Mouse (Mus musculus) MEL (cell line): ENCODE results near the gene Cdh4. TPM values are rescaled to one million over a fixed set of nuclear protein-coding genes. Genes with fewer than 3 reads are reported as not detected.

Experiments
- DNase-seq: peaks from one replicate; pipeline ENCODE4 v3.0.0; 2011; ENCODE audit warnings: low read depth, low spot score
- H3K27ac ChIP-seq: 2 replicates; pipeline ENCODE4 v1.5.1; 2012; ENCODE audit warnings: low read depth, mild to moderate bottlenecking, control low read depth, low read length, moderate library complexity; ENCODE audit not compliant: control insufficient read depth
- H3K27me3 ChIP-seq, 2 experiments: fragments of 150-350 bp in 1 of 2; sonication (generic) in 1 of 2; 2 replicates each; pipeline ENCODE4 v1.6.1; 2012; ENCODE audit warnings: low read length in 2 of 2, mild to moderate bottlenecking in 2 of 2, improper control_type of control experiment in 1 of 2, moderate library complexity in 1 of 2; ENCODE audit not compliant: insufficient read depth in 2 of 2, control insufficient read depth in 1 of 2
- H3K36me3 ChIP-seq, 2 experiments: 2 replicates each; pipeline ENCODE4 v1.6.1; 2012 to 2014; ENCODE audit warnings: low read length in 2 of 2, improper control_type of control experiment in 1 of 2, inconsistent platforms in 1 of 2, mild to moderate bottlenecking in 1 of 2; ENCODE audit not compliant: insufficient read depth in 2 of 2, control insufficient read depth in 1 of 2
- H3K4me1 ChIP-seq, 2 experiments: fragments of 150-350 bp in 1 of 2; sonication (generic) in 1 of 2; 2 replicates each; pipeline ENCODE4 v1.6.1; 2012; ENCODE audit warnings: low read length in 2 of 2, improper control_type of control experiment in 1 of 2, mild to moderate bottlenecking in 1 of 2; ENCODE audit not compliant: insufficient read depth in 2 of 2, control insufficient read depth in 1 of 2
- H3K4me3 ChIP-seq, 2 experiments: fragments of 150-350 bp in 1 of 2; sonication (generic) in 1 of 2; 2 replicates each; pipeline ENCODE4 v1.5.1; 2012; ENCODE audit warnings: low read depth in 2 of 2, low read length in 2 of 2, mild to moderate bottlenecking in 2 of 2, moderate library complexity in 2 of 2, control low read depth in 1 of 2, improper control_type of control experiment in 1 of 2; ENCODE audit not compliant: control insufficient read depth in 1 of 2, insufficient read depth in 1 of 2
- H3K79me2 ChIP-seq: 2 replicates; pipeline ENCODE4 v1.6.1; 2012; ENCODE audit warnings: mild to moderate bottlenecking, low read length, moderate library complexity; ENCODE audit not compliant: control insufficient read depth, poor library complexity, insufficient read depth
- H3K9ac ChIP-seq: 2 replicates; pipeline ENCODE4 v1.6.1; 2012; ENCODE audit warnings: low read depth, mild to moderate bottlenecking, control low read depth, low read length, moderate library complexity; ENCODE audit not compliant: control insufficient read depth, poor library complexity, severe bottlenecking
- H3K9me3 ChIP-seq: fragments of 150-350 bp; sonication (generic); replicated peaks from 2 replicates; pipeline ENCODE4 v1.6.1; 2012; ENCODE audit warnings: mild to moderate bottlenecking, low read length, improper control_type of control experiment, moderate library complexity; ENCODE audit not compliant: insufficient read depth
- CHD2 ChIP-seq: IDR thresholded peaks from 2 replicates; pipeline ENCODE4 v1.6.1; 2011; ENCODE audit warnings: low read length, improper control_type of control experiment
- E2F4 ChIP-seq: IDR thresholded peaks from 2 replicates; pipeline ENCODE4 v1.6.1; 2011; ENCODE audit warnings: low read depth, low read length, improper control_type of control experiment, borderline replicate concordance
- ETS1 ChIP-seq: IDR thresholded peaks from 2 replicates; pipeline ENCODE4 v1.6.1; 2012; ENCODE audit warnings: low read depth, mild to moderate bottlenecking, inconsistent platforms, low read length, improper control_type of control experiment, moderate library complexity
- HCFC1 ChIP-seq: IDR thresholded peaks from 2 replicates; pipeline ENCODE4 v1.6.1; 2012; ENCODE audit warnings: low read depth, mild to moderate bottlenecking, inconsistent platforms, low read length, improper control_type of control experiment, moderate library complexity
- KAT2A ChIP-seq: conservative IDR thresholded peaks from 2 replicates; pipeline ENCODE4 v1.6.1; 2012; ENCODE audit warnings: low read depth, low read length, improper control_type of control experiment, inconsistent platforms
- MAFK ChIP-seq: IDR thresholded peaks from 2 replicates; pipeline ENCODE4 v1.6.1; 2011; ENCODE audit warnings: low read depth, mild to moderate bottlenecking, low read length, improper control_type of control experiment, borderline replicate concordance
- MAX ChIP-seq: IDR thresholded peaks from 2 replicates; pipeline ENCODE4 v1.6.1; 2011; ENCODE audit warnings: low read length, improper control_type of control experiment
- MAZ ChIP-seq: IDR thresholded peaks from 2 replicates; pipeline ENCODE4 v1.6.1; 2012; ENCODE audit warnings: low read depth, mild to moderate bottlenecking, inconsistent platforms, low read length, improper control_type of control experiment
- MXI1 ChIP-seq: IDR thresholded peaks from 2 replicates; pipeline ENCODE4 v1.6.1; 2011; ENCODE audit warnings: mild to moderate bottlenecking, low read depth, low read length, improper control_type of control experiment
- MYB ChIP-seq: IDR thresholded peaks from 2 replicates; pipeline ENCODE4 v1.6.1; 2011; ENCODE audit warnings: mild to moderate bottlenecking, low read depth, low read length, improper control_type of control experiment
- MYC ChIP-seq: IDR thresholded peaks from 2 replicates; pipeline ENCODE4 v1.6.1; 2011; ENCODE audit warnings: low read depth, mild to moderate bottlenecking, low read length, improper control_type of control experiment, moderate library complexity
- NRF1 ChIP-seq: IDR thresholded peaks from 2 replicates; pipeline ENCODE4 v1.6.1; 2014; ENCODE audit warnings: low read depth, mild to moderate bottlenecking, inconsistent platforms, low read length, improper control_type of control experiment, moderate library complexity; ENCODE audit not compliant: poor library complexity, insufficient read depth, severe bottlenecking
- POLR2A ChIP-seq, 2 experiments: IDR thresholded peaks; 2 replicates each; pipeline ENCODE4 v1.6.1; 2011 to 2012; ENCODE audit warnings: low read length in 2 of 2, mild to moderate bottlenecking in 2 of 2, control low read depth in 1 of 2, improper control_type of control experiment in 1 of 2, low read depth in 1 of 2, moderate library complexity in 1 of 2; ENCODE audit not compliant: control insufficient read depth in 1 of 2, insufficient read depth in 1 of 2, poor library complexity in 1 of 2
- RAD21 ChIP-seq: IDR thresholded peaks from 2 replicates; pipeline ENCODE4 v1.6.1; 2011; ENCODE audit warnings: mild to moderate bottlenecking, low read depth, low read length, improper control_type of control experiment
- SMC3 ChIP-seq: IDR thresholded peaks from 2 replicates; pipeline ENCODE4 v1.6.1; 2011; ENCODE audit warnings: low read depth, low read length, improper control_type of control experiment
- TAL1 ChIP-seq: IDR thresholded peaks from 2 replicates; pipeline ENCODE4 v1.6.1; 2012; ENCODE audit warnings: mild to moderate bottlenecking, inconsistent platforms, low read length, moderate library complexity, mixed read lengths
- TBP ChIP-seq: IDR thresholded peaks from 2 replicates; pipeline ENCODE4 v1.8.0; 2011; ENCODE audit warnings: low read depth, low read length, improper control_type of control experiment
- TCF12 ChIP-seq: IDR thresholded peaks from 2 replicates; pipeline ENCODE4 v1.6.1; 2014; ENCODE audit warnings: low read depth, mild to moderate bottlenecking, inconsistent platforms, low read length, improper control_type of control experiment, moderate library complexity
- USF2 ChIP-seq, 2 experiments: IDR thresholded peaks; 2 replicates each; pipeline ENCODE4 v1.6.1; 2011 to 2012; ENCODE audit warnings: improper control_type of control experiment in 2 of 2, low read length in 2 of 2, borderline replicate concordance in 1 of 2, inconsistent platforms in 1 of 2, low read depth in 1 of 2, mild to moderate bottlenecking in 1 of 2; ENCODE audit not compliant: insufficient read depth in 1 of 2
- ZC3H11A ChIP-seq: IDR thresholded peaks from 2 replicates; pipeline ENCODE4 v1.6.1; 2012; ENCODE audit warnings: low read depth, mild to moderate bottlenecking, inconsistent platforms, low read length, improper control_type of control experiment
- ZKSCAN1 ChIP-seq: IDR thresholded peaks from 2 replicates; pipeline ENCODE4 v1.6.1; 2012; ENCODE audit warnings: low read depth, mild to moderate bottlenecking, inconsistent platforms, low read length, improper control_type of control experiment, moderate library complexity
- ZMIZ1 ChIP-seq: IDR thresholded peaks from 2 replicates; pipeline ENCODE4 v1.6.1; 2012; ENCODE audit warnings: low read depth, mild to moderate bottlenecking, inconsistent platforms, low read length, improper control_type of control experiment, moderate library complexity
- ZNF384 ChIP-seq: IDR thresholded peaks from 2 replicates; pipeline ENCODE4 v1.6.1; 2012; ENCODE audit warnings: low read depth, mild to moderate bottlenecking, inconsistent platforms, low read length, improper control_type of control experiment
- polyA plus RNA-seq, 2 experiments: library from polyadenylated mRNA; stranded (reverse) in 1 of 2; unstranded in 1 of 2; fragments of >175 nt in 1 of 2; fragments of >200 nt in 1 of 2; gene quantifications; 2 replicates each; pipeline versions ENCODE4 v1.2.1 to v1.2.4; 2012; ENCODE audit warnings: low replicate concordance in 2 of 2, low read depth in 1 of 2; ENCODE audit not compliant: insufficient read length in 2 of 2, insufficient read depth in 1 of 2, missing spikeins in 1 of 2
- total RNA-seq: library from RNA; depleted of rRNA; stranded (reverse); fragments of 300-350 nt; gene quantifications from 2 replicates; pipeline ENCODE4 v1.2.3, GENCODE M21; 2012

Gene Cdh4
- total and polyA plus RNA-seq, 3 experiments, result not detected

DNA sequence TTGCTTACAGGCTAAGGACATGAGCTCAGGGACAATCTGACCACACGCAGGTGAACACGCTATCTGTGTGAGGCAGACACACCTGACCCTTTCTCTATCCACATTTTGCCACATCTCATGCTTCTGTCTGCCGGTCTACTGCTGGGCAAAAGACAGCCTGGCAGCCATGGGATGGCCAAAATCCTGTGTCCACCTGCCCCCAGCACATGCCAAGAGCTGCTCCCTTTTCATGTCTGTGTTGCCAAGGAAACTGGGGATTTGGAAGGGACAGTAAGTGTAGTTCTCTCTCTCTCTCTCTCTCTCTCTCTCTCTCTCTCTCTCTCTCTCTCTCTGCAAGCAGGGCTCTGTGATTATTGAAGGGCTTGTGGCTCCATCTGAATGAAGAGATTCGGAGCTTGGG is 98.9 kb downstream of the Cdh4 start:
- H3K9me3 ChIP-seq, result no peaks in the 10 kb centered on the region
- H3K9ac ChIP-seq, result no peak overlapping the region
- no peaks in the 10 kb centered on the region for H3K27me3 ChIP-seq
- no peak for DNase-seq
- no peaks in the 10 kb centered on the region for H3K4me1 ChIP-seq
- H3K36me3 ChIP-seq, result no peaks in the 10 kb centered on the region
- no peak for TF ChIP-seq ZNF384
- TF ChIP-seq TCF12, result no peak
- TF ChIP-seq TAL1, result no peak
- no peak for TF ChIP-seq POLR2A (IDR thresholded peaks at IDR 0.05; ENCODE audit: control insufficient read depth in 1 of 2, insufficient read depth in 1 of 2, low read depth in 1 of 2, low read length in 2 of 2, poor library complexity in 1 of 2)
- TF ChIP-seq MXI1, result no peak
- TF ChIP-seq, all 39 proteins: peak for 0
- H3K27ac ChIP-seq, result no peak overlapping the region
- no peak overlapping the region for H3K4me3 ChIP-seq
- no peaks in the 10 kb centered on the region; the same call in 1 of the 2 replicates for H3K79me2 ChIP-seq

DNA sequence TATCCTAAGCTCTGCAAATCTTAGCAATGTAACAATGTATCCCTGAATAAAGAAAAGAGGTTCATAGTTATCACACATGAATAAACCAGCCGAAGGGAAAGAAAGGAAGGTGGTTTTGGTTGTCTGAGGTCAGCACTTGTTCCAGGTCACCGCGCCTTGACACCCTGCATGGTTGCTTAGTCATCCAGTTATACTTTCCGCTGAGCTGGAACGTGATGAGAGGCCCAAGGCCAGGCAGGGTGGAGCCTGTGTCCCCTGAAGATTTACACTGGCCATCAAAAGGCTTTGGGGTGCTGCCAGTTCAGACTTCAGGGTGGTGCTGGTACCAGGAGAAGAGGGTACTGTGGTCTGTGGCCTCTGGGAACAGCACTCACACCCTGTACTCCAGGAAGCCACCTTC is 105.4 kb downstream of the Cdh4 start:
- TF ChIP-seq USF2 (IDR thresholded peaks at IDR 0.05; ENCODE audit: borderline replicate concordance in 1 of 2, insufficient read depth in 1 of 2, low read depth in 1 of 2, low read length in 2 of 2) (no peak), RAD21 (no peak), ZMIZ1 (no peak), ZKSCAN1 (no peak), KAT2A (no peak), HCFC1 (no peak), TBP (no peak), CHD2 (no peak), TAL1 (no peak), MAZ (no peak), MYC (no peak), SMC3 (no peak), MXI1 (no peak), ZC3H11A (no peak), MAX (no peak), NRF1 (no peak), MAFK (no peak), MYB (no peak), ETS1 (no peak), E2F4 (no peak)
- Histone ChIP-seq H3K4me1 (no peaks in the 10 kb centered on the region), H3K4me3 (no peak overlapping the region), H3K36me3 (no peaks in the 10 kb centered on the region), H3K79me2 (no peaks in the 10 kb centered on the region), H3K27me3 (no peaks in the 10 kb centered on the region), H3K9me3 (no peaks in the 10 kb centered on the region; the same call in 1 of the 2 replicates), H3K27ac (no peak overlapping the region), H3K9ac (no peak overlapping the region)
- DNase-seq, result no peak
